Mouse (Mus musculus): Measurements from ENCODE around the gene Rasgrp1.

DNA sequence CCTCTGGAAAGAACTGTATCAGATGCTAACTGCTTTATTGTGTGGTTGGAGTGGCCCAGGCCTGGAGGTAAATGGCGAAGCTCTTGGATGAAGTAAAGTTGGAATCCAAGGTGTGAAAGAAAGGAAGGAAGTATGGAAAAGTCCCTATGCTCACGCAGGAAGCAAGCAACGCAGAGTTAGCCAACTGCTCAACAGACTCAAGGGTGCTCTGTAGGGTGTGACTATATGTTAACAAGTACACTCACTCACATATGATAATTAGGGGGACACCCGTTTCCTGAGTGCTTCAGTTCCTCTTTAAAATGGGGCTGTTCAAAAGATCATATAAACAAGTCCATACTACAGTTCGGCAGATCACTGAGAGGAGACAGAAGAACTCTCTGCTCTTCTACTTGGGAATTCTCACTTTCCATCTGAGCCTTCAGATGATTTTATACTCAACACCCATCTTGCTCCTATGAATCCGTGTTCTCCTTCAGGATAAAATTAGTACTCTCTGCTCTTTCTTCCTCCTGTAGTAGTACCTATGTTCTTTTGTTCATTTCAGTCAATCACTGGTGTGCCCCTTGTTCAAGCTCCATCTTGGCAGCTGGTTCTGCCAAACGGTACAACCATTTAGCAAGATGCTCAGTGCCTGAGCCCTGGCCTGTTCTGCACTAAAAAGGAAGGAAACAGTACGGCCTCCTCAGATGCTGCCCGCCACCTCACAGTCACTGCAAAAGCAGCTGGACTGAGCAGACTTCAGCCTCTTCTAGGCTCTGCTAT lies 14.1 kb downstream of the Rasgrp1 start:
- no peak for TF ChIP-seq CTCF (IDR thresholded peaks at IDR 0.05; ENCODE audit: extremely low read depth, insufficient read depth, low read length)
- no peak for TF ChIP-seq POLR2A (IDR thresholded peaks at IDR 0.05; ENCODE audit: extremely low read depth, insufficient read depth, low read length)

Data from cortical plate, adult 2 months (tissue).